Mouse (Mus musculus) testis, postnatal 14 days (tissue): ENCODE data around the gene Inca1.

Source experiments
- DNase-seq: peaks from one replicate; pipeline ENCODE4 v3.0.0; 2021; ENCODE audit warnings: low spot score

The Inca1 gene

GRCm38 (mm10) chr11:70699722-70700556, at the start of gene Inca1, which contains the start of gene Kif1c:
Gene Inca1, minus strand, starts transcription at chr11:70700155.
Gene Kif1c, plus strand, starts transcription at chr11:70700548.
- DNase-seq, result peak; percentile 94

GRCm38 (mm10) chr11:70747876-70748545, 48.1 kb upstream of the Inca1 start:
- DNase-seq, result no peak

- DNase-seq, result no peak
These were observed 45.7 kb upstream of the Inca1 start for GRCm38 (mm10) chr11:70745636-70746035.

GRCm38 (mm10) chr11:70742581-70743459, 42.9 kb upstream of the Inca1 start:
- DNase-seq, result no peak

DNA sequence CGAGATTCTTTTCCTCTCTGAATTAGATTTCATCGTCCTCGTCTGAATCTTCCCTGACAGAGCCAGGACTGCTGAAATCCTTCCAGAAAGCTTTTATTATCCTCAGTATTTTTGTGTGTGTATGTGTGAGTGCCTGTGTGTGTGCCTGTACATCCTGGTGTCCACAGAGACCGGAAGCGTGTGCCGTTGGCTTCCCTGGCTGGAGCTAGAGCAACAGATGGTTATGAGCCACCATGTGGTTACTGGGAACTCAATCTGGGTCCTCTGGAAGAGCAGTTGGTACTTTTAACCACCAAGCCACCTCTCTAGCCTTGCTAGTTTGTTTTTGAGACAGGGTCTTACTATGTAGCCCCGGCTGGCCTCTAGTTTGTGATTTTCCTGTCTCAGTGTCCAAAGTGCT, 42.2 kb upstream of the Inca1 start:
- DNase-seq, result no peak

- DNase-seq, result no peak
These were observed 41.6 kb upstream of the Inca1 start for GRCm38 (mm10) chr11:70741603-70742002.

DNA sequence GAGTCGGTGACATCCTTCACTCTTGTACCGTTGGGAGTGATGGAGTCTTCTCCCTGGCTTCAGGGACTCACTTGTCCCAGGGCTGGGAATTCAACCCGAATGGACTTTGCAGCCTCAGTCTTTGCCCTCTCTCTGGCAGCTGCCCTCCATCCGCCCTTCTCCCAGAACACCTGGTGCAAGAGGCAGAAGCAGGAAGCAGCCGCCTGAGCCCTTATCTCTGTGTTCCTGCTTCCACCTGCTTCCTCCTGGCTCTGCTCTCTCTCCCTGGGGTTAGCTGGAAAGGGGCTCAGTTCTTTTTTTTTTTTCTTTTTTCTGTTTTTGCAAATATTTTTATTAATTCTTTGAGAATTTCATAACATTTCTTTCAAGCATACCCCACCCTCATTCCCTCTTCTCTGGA, 37.8 kb upstream of the Inca1 start:
- no peak for DNase-seq

- no peak for DNase-seq
These were observed 33.3 kb upstream of the Inca1 start for GRCm38 (mm10) chr11:70733256-70733655.

DNA sequence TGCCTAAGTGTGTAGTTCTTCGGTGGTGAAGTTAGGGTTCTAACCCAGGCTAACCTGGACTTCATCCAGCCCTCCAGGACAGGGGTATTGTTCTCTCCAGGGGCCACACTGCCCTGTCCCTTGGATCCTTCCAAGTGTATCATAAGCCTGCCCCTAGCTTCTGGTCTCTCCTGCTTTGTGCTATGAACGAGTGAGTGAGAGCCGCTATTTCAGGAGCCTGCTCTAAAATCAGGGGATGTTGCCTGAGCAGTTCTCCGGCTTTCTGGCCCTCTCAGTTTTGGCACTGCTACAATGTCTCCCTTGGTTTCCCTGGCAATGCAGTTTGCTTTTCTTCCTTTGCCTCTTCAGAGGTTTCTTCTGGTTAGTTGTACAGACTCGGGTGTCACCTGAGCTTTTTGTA, 31.2 kb upstream of the Inca1 start:
- peak; percentile 46 for DNase-seq

GRCm38 (mm10) chr11:70730427-70731038, 30.6 kb upstream of the Inca1 start:
- no peak for DNase-seq

DNA sequence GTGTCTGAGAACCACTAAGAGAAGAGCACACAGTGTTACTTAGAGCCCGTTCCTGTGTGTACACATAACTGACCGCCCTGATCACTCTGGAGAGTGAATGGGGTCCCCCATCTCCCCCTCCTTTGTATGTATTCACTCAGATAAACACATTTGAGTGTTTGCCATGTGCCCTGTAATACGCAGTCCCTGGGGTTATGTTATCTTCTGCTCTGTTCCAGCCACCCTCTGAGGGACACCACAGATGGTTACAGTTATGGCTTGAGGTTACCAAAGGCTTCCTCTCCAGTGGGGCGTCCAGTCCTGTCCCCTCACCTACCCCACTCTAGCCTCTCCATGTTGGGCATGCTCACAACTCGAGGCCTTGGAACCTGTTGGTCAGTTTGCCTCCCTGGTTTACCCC, 27.4 kb upstream of the Inca1 start:
- DNase-seq, result no peak

GRCm38 (mm10) chr11:70726585-70726984, 26.6 kb upstream of the Inca1 start:
- no peak for DNase-seq

- DNase-seq, result no peak
These were observed 24.8 kb upstream of the Inca1 start for GRCm38 (mm10) chr11:70724706-70725105.

DNA sequence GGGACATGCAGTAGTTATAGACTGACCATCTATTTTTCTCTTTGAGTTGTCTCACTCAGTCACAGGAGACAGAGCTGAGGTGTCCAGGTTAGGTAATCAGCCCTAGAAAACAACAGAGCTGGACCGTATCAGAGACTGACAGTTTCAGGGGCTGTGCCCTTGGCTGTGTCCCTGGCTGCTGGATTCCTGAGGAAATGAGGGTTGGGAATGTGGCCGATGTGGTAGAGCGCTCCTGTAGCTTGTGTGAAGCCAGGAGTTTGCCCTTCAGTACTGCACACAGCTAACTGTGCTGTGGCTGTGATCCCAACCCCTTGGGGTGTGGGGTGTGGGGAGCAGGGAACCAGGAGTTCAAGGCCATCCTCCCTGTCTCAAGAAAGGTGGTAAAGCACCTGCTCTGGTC, 21.1 kb upstream of the Inca1 start:
- no peak for DNase-seq

DNA sequence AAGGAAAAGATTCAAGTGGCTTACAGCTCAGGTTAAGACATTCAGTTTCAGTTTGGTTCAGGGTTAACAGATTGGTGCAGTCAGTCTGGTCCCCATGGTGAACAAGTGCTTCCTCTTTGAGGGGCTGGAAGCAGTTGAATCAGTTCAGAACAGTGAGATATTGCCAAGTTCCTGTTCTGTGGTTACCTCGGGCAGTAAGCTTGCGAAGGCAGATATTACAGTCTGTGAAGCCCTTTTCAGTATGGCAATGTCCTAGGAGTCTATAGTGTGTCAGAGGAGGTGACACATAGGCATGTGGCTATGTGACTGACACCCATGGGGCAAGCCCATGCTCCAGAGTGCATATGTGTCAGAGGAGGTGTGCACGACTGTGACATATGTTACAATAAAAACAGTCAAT, 20.6 kb upstream of the Inca1 start:
- DNase-seq, result no peak

DNA sequence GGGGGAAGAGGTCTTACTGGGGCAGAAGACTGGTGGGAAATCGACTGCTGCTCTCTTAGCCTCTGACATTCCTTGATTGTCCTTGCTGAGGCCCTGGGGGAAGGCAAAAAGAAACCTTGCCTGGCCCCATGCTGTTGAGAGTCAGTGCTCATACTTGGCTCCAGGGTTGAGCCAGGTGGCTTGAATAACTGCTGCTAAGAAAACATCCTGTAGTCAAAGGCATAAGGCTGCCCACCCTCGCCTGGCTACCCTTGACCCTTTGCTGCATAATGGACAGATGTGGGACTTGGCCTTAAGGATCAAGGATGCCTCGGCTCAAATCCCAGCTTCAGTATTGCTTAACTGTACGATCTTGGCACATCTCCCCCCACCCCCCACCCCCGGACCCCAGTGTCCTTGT, 18.5 kb upstream of the Inca1 start:
- no peak for DNase-seq

GRCm38 (mm10) chr11:70715832-70716231, 15.9 kb upstream of the Inca1 start:
- DNase-seq, result no peak

GRCm38 (mm10) chr11:70713222-70713621, 13.3 kb upstream of the Inca1 start:
- DNase-seq, result no peak

DNA sequence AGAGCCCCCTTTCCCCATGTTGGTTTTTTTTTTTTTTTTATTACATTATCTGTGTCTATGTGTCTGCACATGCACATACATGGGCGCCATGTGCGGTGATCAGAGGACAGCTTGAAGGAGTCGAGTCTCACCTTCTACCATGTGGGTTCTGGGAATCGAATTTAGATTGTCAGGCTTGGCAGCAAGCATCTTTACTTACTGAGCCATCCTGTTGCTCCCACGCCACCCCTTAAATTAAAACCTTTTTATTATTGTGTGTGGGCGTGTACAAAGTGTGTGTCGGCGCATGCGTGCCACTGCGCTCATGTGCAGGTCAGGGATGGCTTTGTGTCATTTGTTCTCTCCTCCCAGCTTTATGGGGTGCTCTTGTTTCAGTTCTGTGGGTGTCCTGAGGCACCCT, 11.1 kb upstream of the Inca1 start:
- DNase-seq, result no peak

DNA sequence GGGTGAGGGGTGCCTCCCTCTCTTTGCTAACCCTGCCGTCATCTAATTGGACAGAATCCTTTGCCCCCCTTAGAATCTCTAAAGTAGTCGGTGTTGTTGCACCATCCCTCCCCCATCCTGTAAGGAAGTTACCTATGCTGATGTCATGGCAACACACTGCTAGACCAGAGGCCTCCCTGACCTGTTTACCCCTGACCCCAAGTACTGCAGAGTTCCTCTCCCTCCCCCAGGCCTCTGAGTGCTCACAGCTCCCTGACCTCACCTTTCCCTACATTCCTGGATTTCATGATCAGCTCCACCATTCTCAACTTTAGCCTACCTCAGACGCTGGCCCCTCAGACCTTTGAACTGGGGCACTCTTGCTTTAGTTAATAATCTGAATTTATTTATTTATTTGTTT, 6.2 kb upstream of the Inca1 start:
- no peak for DNase-seq

- no peak for DNase-seq
These were observed 2.8 kb upstream of the Inca1 start for GRCm38 (mm10) chr11:70702781-70703180.
